Mouse (Mus musculus) kidney, postnatal 10 days (tissue): ENCODE measurements around the gene Emc8.

Experiments
- DNase-seq: peaks from one replicate; pipeline ENCODE4 v3.0.0; 2021; ENCODE audit warnings: mixed read lengths

Emc8 gene

GRCm38 (mm10) chr8:120668374-120668905, at the start of gene Emc8:
Gene Emc8 (minus strand): TSS chr8:120668573.
- DNase-seq: no peak

- DNase-seq: peak; percentile 39
Measured at GRCm38 (mm10) chr8:120715996-120716680, 47.8 kb upstream of the Emc8 start.

GRCm38 (mm10) chr8:120715200-120715599, 46.8 kb upstream of the Emc8 start:
- no peak for DNase-seq

GRCm38 (mm10) chr8:120709176-120709575, 40.8 kb upstream of the Emc8 start:
- no peak for DNase-seq

GRCm38 (mm10) chr8:120706193-120706592, 37.8 kb upstream of the Emc8 start:
- no peak for DNase-seq

GRCm38 (mm10) chr8:120705163-120705562, 36.8 kb upstream of the Emc8 start:
- DNase-seq: no peak

GRCm38 (mm10) chr8:120704203-120704602, 35.8 kb upstream of the Emc8 start:
- DNase-seq: peak; percentile 37

- DNase-seq: no peak
Measured at GRCm38 (mm10) chr8:120701758-120702465, 33.5 kb upstream of the Emc8 start.

GRCm38 (mm10) chr8:120700053-120700452, 31.7 kb upstream of the Emc8 start:
- no peak for DNase-seq

GRCm38 (mm10) chr8:120699565-120699964, 31.2 kb upstream of the Emc8 start:
- no peak for DNase-seq

- peak; percentile 40 for DNase-seq
Measured at GRCm38 (mm10) chr8:120699079-120699478, 30.7 kb upstream of the Emc8 start.

- peak; percentile 51 for DNase-seq
Measured at GRCm38 (mm10) chr8:120698426-120698825, 30.1 kb upstream of the Emc8 start.

GRCm38 (mm10) chr8:120697979-120698272, 29.6 kb upstream of the Emc8 start:
- DNase-seq: peak; percentile 58

GRCm38 (mm10) chr8:120697154-120697978, 29.0 kb upstream of the Emc8 start:
- peak; percentile 79 for DNase-seq

- peak; percentile 79 for DNase-seq
Measured at GRCm38 (mm10) chr8:120696401-120697153, 28.2 kb upstream of the Emc8 start.

- peak; percentile 82 for DNase-seq
Measured at GRCm38 (mm10) chr8:120693861-120694493, 25.6 kb upstream of the Emc8 start.

GRCm38 (mm10) chr8:120692934-120693333, 24.6 kb upstream of the Emc8 start:
- no peak for DNase-seq

- no peak for DNase-seq
Measured at GRCm38 (mm10) chr8:120688511-120688910, 20.1 kb upstream of the Emc8 start.

- DNase-seq: peak; percentile 77
Measured at GRCm38 (mm10) chr8:120687786-120688185, 19.4 kb upstream of the Emc8 start.

GRCm38 (mm10) chr8:120686576-120686975, 18.2 kb upstream of the Emc8 start:
- no peak for DNase-seq

GRCm38 (mm10) chr8:120686051-120686450, 17.7 kb upstream of the Emc8 start:
- no peak for DNase-seq

- no peak for DNase-seq
Measured at GRCm38 (mm10) chr8:120685591-120685990, 17.2 kb upstream of the Emc8 start.
